Mouse (Mus musculus): ENCODE data around the gene Ston2. TPM values are rescaled to one million over a fixed set of nuclear protein-coding genes. Genes with fewer than 3 reads are reported as not detected.

The Ston2 gene
- polyA plus RNA-seq, 1 experiment from 2014 or later, result 5.6 TPM

- Histone ChIP-seq H3K4me3 (ENCODE audit: low read depth, low read length) (no peak overlapping the region), H3K9ac (replicated peaks) (no peak overlapping the region), H3K36me3 (replicated peaks; ENCODE audit: insufficient read depth, low read length) (peaks cover 67% of the 10 kb centered on the region), H3K9me3 (ENCODE audit: low read length) (no peaks in the 10 kb centered on the region), H3K27me3 (ENCODE audit: insufficient read depth, low read length) (no peaks in the 10 kb centered on the region), H3K27ac (ENCODE audit: low read depth) (no peak overlapping the region), H3K4me2 (ENCODE audit: low read depth, low read length) (no peak overlapping the region), H3K4me1 (ENCODE audit: insufficient read depth) (no peaks in the 10 kb centered on the region)
- WGBS (ENCODE audit: insufficient replicate concordance), result 91% methylated on average over 4 of the region's 4 CpGs
- DNase-seq, result no peak
- TF ChIP-seq CTCF (IDR thresholded peaks at IDR 0.05; ENCODE audit: low read depth) (no peak), EP300 (IDR thresholded peaks at IDR 0.05; ENCODE audit: low read depth) (no peak)
- ATAC-seq, result no peak
These were observed 30.5 kb upstream of the Ston2 start for GRCm38 (mm10) chr12:91818726-91819125.

- ATAC-seq (0 out of 2 replicates have a peak, but pooled peaks have one; percentile 36), DNase-seq (peak; percentile 55)
- Histone ChIP-seq H3K27me3 (ENCODE audit: insufficient read depth, low read length) (no peaks in the 10 kb centered on the region), H3K9me3 (ENCODE audit: low read length) (no peaks in the 10 kb centered on the region), H3K4me1 (ENCODE audit: insufficient read depth) (no peaks in the 10 kb centered on the region), H3K4me3 (ENCODE audit: low read depth, low read length) (no peak overlapping the region), H3K4me2 (ENCODE audit: low read depth, low read length) (no peak overlapping the region), H3K36me3 (replicated peaks; ENCODE audit: insufficient read depth, low read length) (peaks cover 72% of the 10 kb centered on the region), H3K9ac (replicated peaks) (no peak overlapping the region), H3K27ac (ENCODE audit: low read depth) (no peak overlapping the region)
- no peak for TF ChIP-seq EP300 (IDR thresholded peaks at IDR 0.05; ENCODE audit: low read depth)
- peak; percentile 75 for TF ChIP-seq CTCF (IDR thresholded peaks at IDR 0.05; ENCODE audit: low read depth)
- 28% methylated on average over 10 of the region's 10 CpGs for WGBS (ENCODE audit: insufficient replicate concordance)
These were observed 27.8 kb upstream of the Ston2 start for GRCm38 (mm10) chr12:91815990-91816389.

GRCm38 (mm10) chr12:91815552-91815951, 27.4 kb upstream of the Ston2 start:
- DNase-seq, result no peak
- Histone ChIP-seq H3K27ac (ENCODE audit: low read depth) (no peak overlapping the region), H3K9me3 (ENCODE audit: low read length) (no peaks in the 10 kb centered on the region), H3K4me1 (ENCODE audit: insufficient read depth) (no peaks in the 10 kb centered on the region), H3K4me2 (ENCODE audit: low read depth, low read length) (no peak overlapping the region), H3K27me3 (ENCODE audit: insufficient read depth, low read length) (no peaks in the 10 kb centered on the region), H3K36me3 (replicated peaks; ENCODE audit: insufficient read depth, low read length) (peaks cover 75% of the 10 kb centered on the region), H3K9ac (replicated peaks) (no peak overlapping the region), H3K4me3 (ENCODE audit: low read depth, low read length) (no peak overlapping the region)
- TF ChIP-seq EP300 (IDR thresholded peaks at IDR 0.05; ENCODE audit: low read depth) (no peak), CTCF (IDR thresholded peaks at IDR 0.05; ENCODE audit: low read depth) (no peak)
- ATAC-seq, result no peak
- 92% methylated on average over 11 of the region's 11 CpGs for WGBS (ENCODE audit: insufficient replicate concordance)

GRCm38 (mm10) chr12:91808911-91809310, 20.7 kb upstream of the Ston2 start:
- H3K4me2 ChIP-seq (ENCODE audit: low read depth, low read length), result no peak overlapping the region
- WGBS (ENCODE audit: insufficient replicate concordance), result 80% methylated on average over 8 of the region's 8 CpGs
- H3K36me3 ChIP-seq (replicated peaks; ENCODE audit: insufficient read depth, low read length), result peaks cover 64% of the 10 kb centered on the region
- H3K9ac ChIP-seq (replicated peaks), result no peak overlapping the region
- H3K27ac ChIP-seq (ENCODE audit: low read depth), result no peak overlapping the region
- DNase-seq (no peak), ATAC-seq (no peak)
- H3K9me3 ChIP-seq (ENCODE audit: low read length), result no peaks in the 10 kb centered on the region
- no peaks in the 10 kb centered on the region for H3K27me3 ChIP-seq (ENCODE audit: insufficient read depth, low read length)
- no peak overlapping the region for H3K4me3 ChIP-seq (ENCODE audit: low read depth, low read length)
- no peak for TF ChIP-seq EP300 (IDR thresholded peaks at IDR 0.05; ENCODE audit: low read depth)
- TF ChIP-seq CTCF (IDR thresholded peaks at IDR 0.05; ENCODE audit: low read depth), result no peak
- no peaks in the 10 kb centered on the region for H3K4me1 ChIP-seq (ENCODE audit: insufficient read depth)

- H3K4me2 ChIP-seq (ENCODE audit: low read depth, low read length), result no peak overlapping the region
- DNase-seq, result no peak
- WGBS (ENCODE audit: insufficient replicate concordance), result 80% methylated on average over 6 of the region's 6 CpGs
- H3K9me3 ChIP-seq (ENCODE audit: low read length), result no peaks in the 10 kb centered on the region
- no peaks in the 10 kb centered on the region for H3K27me3 ChIP-seq (ENCODE audit: insufficient read depth, low read length)
- H3K36me3 ChIP-seq (replicated peaks; ENCODE audit: insufficient read depth, low read length), result peaks cover 54% of the 10 kb centered on the region
- H3K27ac ChIP-seq (ENCODE audit: low read depth), result no peak overlapping the region
- TF ChIP-seq CTCF (IDR thresholded peaks at IDR 0.05; ENCODE audit: low read depth), result no peak
- TF ChIP-seq EP300 (IDR thresholded peaks at IDR 0.05; ENCODE audit: low read depth), result no peak
- no peaks in the 10 kb centered on the region for H3K4me1 ChIP-seq (ENCODE audit: insufficient read depth)
- ATAC-seq, result no peak
- no peak overlapping the region for H3K4me3 ChIP-seq (ENCODE audit: low read depth, low read length)
- H3K9ac ChIP-seq (replicated peaks), result no peak overlapping the region
These were observed 19.6 kb upstream of the Ston2 start for GRCm38 (mm10) chr12:91807761-91808160.

- H3K4me2 ChIP-seq (ENCODE audit: low read depth, low read length), result no peak overlapping the region
- H3K9me3 ChIP-seq (ENCODE audit: low read length), result no peaks in the 10 kb centered on the region
- no peak overlapping the region for H3K9ac ChIP-seq (replicated peaks)
- no peaks in the 10 kb centered on the region for H3K4me1 ChIP-seq (ENCODE audit: insufficient read depth)
- H3K27me3 ChIP-seq (ENCODE audit: insufficient read depth, low read length), result no peaks in the 10 kb centered on the region
- H3K36me3 ChIP-seq (replicated peaks; ENCODE audit: insufficient read depth, low read length), result peaks cover 47% of the 10 kb centered on the region
- TF ChIP-seq CTCF (IDR thresholded peaks at IDR 0.05; ENCODE audit: low read depth), result no peak
- TF ChIP-seq EP300 (IDR thresholded peaks at IDR 0.05; ENCODE audit: low read depth), result no peak
- ATAC-seq (no peak), DNase-seq (no peak)
- no peak overlapping the region for H3K27ac ChIP-seq (ENCODE audit: low read depth)
- WGBS (ENCODE audit: insufficient replicate concordance), result 74% methylated on average over 11 of the region's 11 CpGs
- no peak overlapping the region for H3K4me3 ChIP-seq (ENCODE audit: low read depth, low read length)
These were observed 18.9 kb upstream of the Ston2 start for GRCm38 (mm10) chr12:91807095-91807494.

- TF ChIP-seq CTCF (IDR thresholded peaks at IDR 0.05; ENCODE audit: low read depth), result no peak
- no peak for TF ChIP-seq EP300 (IDR thresholded peaks at IDR 0.05; ENCODE audit: low read depth)
- peaks cover 22% of the 10 kb centered on the region for H3K36me3 ChIP-seq (replicated peaks; ENCODE audit: insufficient read depth, low read length)
- no peaks in the 10 kb centered on the region for H3K9me3 ChIP-seq (ENCODE audit: low read length)
- no peaks in the 10 kb centered on the region for H3K27me3 ChIP-seq (ENCODE audit: insufficient read depth, low read length)
- 60% methylated on average over 3 of the region's 3 CpGs for WGBS (ENCODE audit: insufficient replicate concordance)
- no peaks in the 10 kb centered on the region for H3K4me1 ChIP-seq (ENCODE audit: insufficient read depth)
- H3K27ac ChIP-seq (ENCODE audit: low read depth), result no peak overlapping the region
- H3K4me2 ChIP-seq (ENCODE audit: low read depth, low read length), result no peak overlapping the region
- DNase-seq (no peak), ATAC-seq (no peak)
- no peak overlapping the region for H3K4me3 ChIP-seq (ENCODE audit: low read depth, low read length)
- H3K9ac ChIP-seq (replicated peaks), result no peak overlapping the region
These were observed 16.1 kb upstream of the Ston2 start for GRCm38 (mm10) chr12:91804262-91804661.
